In the genomic region with DNA sequence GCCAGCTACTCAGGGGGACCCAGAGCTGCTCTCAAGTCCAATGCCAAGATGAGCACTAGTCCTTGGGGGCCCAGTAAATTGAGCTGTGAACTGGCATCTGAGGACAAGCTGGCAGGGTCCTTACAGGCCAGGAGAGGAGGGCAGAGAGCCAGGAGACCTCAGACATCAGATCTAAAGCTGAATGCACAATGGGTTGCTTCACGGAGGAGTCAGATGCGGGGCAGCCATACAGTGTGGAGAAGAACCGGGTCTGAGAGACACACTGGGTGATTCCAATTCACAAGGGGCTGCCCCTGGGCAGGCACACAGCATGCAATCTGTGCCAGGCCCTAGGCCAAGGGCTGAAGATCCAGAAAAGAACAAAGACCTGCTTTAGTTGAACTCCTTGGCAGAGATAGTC, we compare ENCODE assay signal across 11 mouse cellular contexts. TPM values are rescaled to one million over a fixed set of nuclear protein-coding genes. Genes with fewer than 3 reads are reported as not detected.
A peak's percentile ranks its signal among the peaks of the same experiment; 100 is the strongest.
DNase-seq lines count a peak whose midpoint lies in the region; ATAC-seq lines count a peak whose summit lies in the region.
"Had no signal": no experiment of that assay in that cellular context is flagged by ENCODE, and none has a peak within 500 bp of the region (broad histone marks: within the 10 kb centered on the region; RNA-seq: fewer than 3 reads in every experiment).

No protein-coding gene starts in this region.

- peak overlapping the region; percentile 76 to 92 for H3K27ac ChIP-seq in heart, embryonic 14.5 days (replicated peaks in 1 of 2; ENCODE audit: control insufficient read depth in 1 of 2, insufficient read depth in 1 of 2, low read depth in 2 of 2, low read length in 2 of 2)
- no peak overlapping the region for H3K27ac ChIP-seq in midbrain, embryonic 14.5 days (replicated peaks; ENCODE audit: low read depth, low read length)
- no peak overlapping the region for H3K27ac ChIP-seq in midbrain, embryonic 11.5 days (ENCODE audit: low read depth, low read length)
- peak overlapping the region; percentile 66 for H3K27ac ChIP-seq in forebrain, embryonic 16.5 days (ENCODE audit: low read length)
- H3K27ac ChIP-seq: neural tube, embryonic 12.5 days had no signal

- peaks cover 41 to 59% of the 10 kb centered on the region in 2 experiments for H3K4me1 ChIP-seq in heart, embryonic 14.5 days (ENCODE audit: control insufficient read depth in 2 of 2, insufficient read depth in 2 of 2, low read length in 2 of 2)
- peaks cover 5% of the 10 kb centered on the region; the same call in 1 of the 2 replicates for H3K4me1 ChIP-seq in midbrain, embryonic 14.5 days (ENCODE audit: control insufficient read depth, insufficient read depth, low read length)
- H3K4me1 ChIP-seq in midbrain, embryonic 11.5 days (ENCODE audit: control insufficient read depth, insufficient read depth, low read length): no peaks in the 10 kb centered on the region
- peaks cover 13% of the 10 kb centered on the region for H3K4me1 ChIP-seq in forebrain, embryonic 16.5 days (replicated peaks; ENCODE audit: control insufficient read depth, insufficient read depth, low read length)

- H3K4me2 ChIP-seq in heart, embryonic 14.5 days (ENCODE audit: low read length): peak overlapping the region; percentile 19; the same call in 1 of the 2 replicates
- no peak overlapping the region for H3K4me2 ChIP-seq in midbrain, embryonic 14.5 days (ENCODE audit: low read length)
- no peak overlapping the region for H3K4me2 ChIP-seq in midbrain, embryonic 11.5 days
- H3K4me2 ChIP-seq in forebrain, embryonic 16.5 days (ENCODE audit: low read length): no peak overlapping the region
- H3K4me2 ChIP-seq: lung, embryonic 15.5 days; neural tube, embryonic 12.5 days had no signal

- H3K4me3 ChIP-seq in heart, embryonic 14.5 days (ENCODE audit: control insufficient read depth in 1 of 2, insufficient read depth in 1 of 2, low read depth in 1 of 2, low read length in 2 of 2): no peak overlapping the region
- H3K4me3 ChIP-seq in midbrain, embryonic 14.5 days (replicated peaks; ENCODE audit: low read depth, low read length): no peak overlapping the region
- H3K4me3 ChIP-seq in midbrain, embryonic 11.5 days (ENCODE audit: low read depth, low read length): no peak overlapping the region
- H3K4me3 ChIP-seq in forebrain, embryonic 16.5 days (replicated peaks; ENCODE audit: low read length): no peak overlapping the region
- H3K4me3 ChIP-seq: lung, embryonic 15.5 days; neural tube, embryonic 12.5 days had no signal

- intact Hi-C loops in heart, postnatal 25 days (cut with DNase I): no loop called here

- no peak for ATAC-seq in heart, embryonic 14.5 days (ENCODE audit: insufficient number of reproducible peaks, insufficient read depth, low FRiP score, low read depth)
- no peak for ATAC-seq in midbrain, embryonic 14.5 days (ENCODE audit: low FRiP score, low TSS enrichment)
- ATAC-seq in midbrain, embryonic 11.5 days (ENCODE audit: low FRiP score): no peak
- peak; percentile 57; the same call in 1 of the 2 replicates for ATAC-seq in forebrain, embryonic 16.5 days
- ATAC-seq: inflammation-experienced regulatory T-cells, adult 6 months had no signal

- DNase-seq in heart, postnatal 25 days (ENCODE audit: low spot score): no peak
- peak; percentile 56 for DNase-seq in midbrain, embryonic 14.5 days
- DNase-seq in midbrain, embryonic 11.5 days (ENCODE audit: low spot score, missing footprints): no peak
- peak; percentile 38 for DNase-seq in skeletal muscle tissue, adult 2 months (ENCODE audit: low read depth, low spot score)
- no peak for DNase-seq in kidney, adult 9 months
- DNase-seq in T-cell, adult 2 months (ENCODE audit: low spot score): no peak

- WGBS in heart, embryonic 14.5 days: 50% methylated on average over 3 of the region's 3 CpGs
- 64% methylated on average over 3 of the region's 3 CpGs for WGBS in midbrain, embryonic 14.5 days
- WGBS in midbrain, embryonic 11.5 days: 83% methylated on average over 3 of the region's 3 CpGs
- WGBS in forebrain, embryonic 16.5 days: 31% methylated on average over 3 of the region's 3 CpGs

- H3K36me3 ChIP-seq in heart, embryonic 14.5 days (ENCODE audit: control insufficient read depth, insufficient read depth, low read length): peaks cover 87% of the 10 kb centered on the region
- 0 out of 2 replicates have a peak, but pooled peaks cover 2% of the 10 kb centered on the region for H3K36me3 ChIP-seq in midbrain, embryonic 14.5 days (ENCODE audit: control insufficient read depth, insufficient read depth, low read length)
- H3K36me3 ChIP-seq in midbrain, embryonic 11.5 days (ENCODE audit: control insufficient read depth, insufficient read depth, low read length): no peaks in the 10 kb centered on the region
- H3K36me3 ChIP-seq in forebrain, embryonic 16.5 days (ENCODE audit: control insufficient read depth, insufficient read depth): peaks cover 7% of the 10 kb centered on the region; the same call in 1 of the 2 replicates

- peak overlapping the region; percentile 46 for H3K9ac ChIP-seq in heart, embryonic 14.5 days (ENCODE audit: low read length)
- no peak overlapping the region for H3K9ac ChIP-seq in midbrain, embryonic 14.5 days (replicated peaks; ENCODE audit: low read length)
- no peak overlapping the region for H3K9ac ChIP-seq in midbrain, embryonic 11.5 days (ENCODE audit: low read length)
- H3K9ac ChIP-seq in forebrain, embryonic 16.5 days (replicated peaks; ENCODE audit: low read depth, low read length): no peak overlapping the region
- H3K9ac ChIP-seq: lung, embryonic 15.5 days; neural tube, embryonic 12.5 days had no signal

- H3K27me3 ChIP-seq in heart, embryonic 14.5 days (ENCODE audit: control insufficient read depth, insufficient read depth, low read length): no peaks in the 10 kb centered on the region
- H3K27me3 ChIP-seq in midbrain, embryonic 14.5 days (ENCODE audit: control insufficient read depth, insufficient read depth, low read length): no peaks in the 10 kb centered on the region
- H3K27me3 ChIP-seq in midbrain, embryonic 11.5 days (ENCODE audit: control insufficient read depth, insufficient read depth, low read length): no peaks in the 10 kb centered on the region
- no peaks in the 10 kb centered on the region for H3K27me3 ChIP-seq in forebrain, embryonic 16.5 days (replicated peaks; ENCODE audit: control insufficient read depth, insufficient read depth, low read length)
- H3K27me3 ChIP-seq: lung, embryonic 15.5 days; neural tube, embryonic 12.5 days had no signal

- no peaks in the 10 kb centered on the region for H3K9me3 ChIP-seq in heart, embryonic 14.5 days (ENCODE audit: control insufficient read depth, low read length)
- no peaks in the 10 kb centered on the region for H3K9me3 ChIP-seq in midbrain, embryonic 14.5 days (ENCODE audit: control insufficient read depth, low read length)
- no peaks in the 10 kb centered on the region for H3K9me3 ChIP-seq in midbrain, embryonic 11.5 days (ENCODE audit: control insufficient read depth, low read length)
- no peaks in the 10 kb centered on the region for H3K9me3 ChIP-seq in forebrain, embryonic 16.5 days (ENCODE audit: control insufficient read depth, low read length)
- H3K9me3 ChIP-seq: lung, embryonic 15.5 days; neural tube, embryonic 12.5 days had no signal

RNA-seq across cellular contexts. Expression of a gene that starts 18.0 kb away (rescaled TPM):
- polyA plus RNA-seq in heart, embryonic 14.5 days (2014; fragmentation: Nextera tagmentation; extraction: Ambion mirVana): 369 and 384 TPM in 2 replicates
- total RNA-seq in heart, postnatal 25 days (2021): 100 to 1,000 TPM; 240 to 246 TPM
- polyA plus RNA-seq in midbrain, embryonic 14.5 days (2014; fragmentation: Nextera tagmentation; extraction: Ambion mirVana): 14.3 and 38.3 TPM in 2 replicates
- polyA plus RNA-seq in midbrain, embryonic 11.5 days (2014; fragmentation: Nextera tagmentation; extraction: Ambion mirVana): 71.2 and 77.6 TPM in 2 replicates
- 40.9 and 53.0 TPM in 2 replicates for polyA plus RNA-seq in forebrain, embryonic 16.5 days (2015; fragmentation: Nextera tagmentation; extraction: Ambion mirVana)

RNA-seq across cellular contexts. Expression of a gene that starts 52.5 kb away (rescaled TPM):
- 19.3 and 20.5 TPM in 2 replicates for polyA plus RNA-seq in heart, embryonic 14.5 days (2014; fragmentation: Nextera tagmentation; extraction: Ambion mirVana)
- total RNA-seq in heart, postnatal 25 days (2021): 10 to 100 TPM; 27.1 to 29.8 TPM
- polyA plus RNA-seq in midbrain, embryonic 14.5 days (2014; fragmentation: Nextera tagmentation; extraction: Ambion mirVana): 15.1 and 15.5 TPM in 2 replicates
- 8.9 and 9.9 TPM in 2 replicates for polyA plus RNA-seq in midbrain, embryonic 11.5 days (2014; fragmentation: Nextera tagmentation; extraction: Ambion mirVana)
- polyA plus RNA-seq in forebrain, embryonic 16.5 days (2015; fragmentation: Nextera tagmentation; extraction: Ambion mirVana): 12.7 and 13.2 TPM in 2 replicates

Comparison
In these comparisons a context has a peak if more than half of its experiments do, and no peak if none do; other contexts are left out.
1. DNase-seq: peak in midbrain, embryonic 14.5 days (single experiment) and skeletal muscle tissue, adult 2 months (single experiment); none in heart, postnatal 25 days (single experiment), midbrain, embryonic 11.5 days (single experiment), kidney, adult 9 months (single experiment) and T-cell, adult 2 months (single experiment).
2. H3K27ac ChIP-seq: peak in heart, embryonic 14.5 days (2 of 2) and forebrain, embryonic 16.5 days (single experiment); none in midbrain, embryonic 14.5 days (single experiment) and midbrain, embryonic 11.5 days (single experiment).